Mouse (Mus musculus) lung, embryonic 14.5 days (tissue): ENCODE results near the gene Slfn5. TPM values are rescaled to one million over a fixed set of nuclear protein-coding genes. Genes with fewer than 3 reads are reported as not detected.
A peak's percentile ranks its signal among the peaks of the same experiment; 100 is the strongest.
"Not testable (repeated sequence)": the region's sequence is repeated elsewhere in the genome, so short reads cannot be mapped to it uniquely, and the experiment has no call there.

ENCODE experiments used
- ATAC-seq: fragments of 200-750 bp; cut with Nextera tagmentation; 2 replicates; pipeline ENCODE4 v1.8.0; 2017; ENCODE audit warnings: mild to moderate bottlenecking, moderate TSS enrichment, moderate library complexity; ENCODE audit not compliant: insufficient read depth
- DNase-seq: peaks from one replicate; pipeline ENCODE4 v3.0.0-alpha.2; 2015
- H3K27ac ChIP-seq: fragments of 300-500 bp; sonication (generic); 2 replicates; pipeline ENCODE4 v1.5.1; 2014; ENCODE audit warnings: low read depth, mild to moderate bottlenecking, moderate library complexity
- H3K27me3 ChIP-seq: fragments of 300-500 bp; sonication (generic); 2 replicates; pipeline ENCODE4 v1.6.1; 2014; ENCODE audit warnings: low read length, control low read depth; ENCODE audit not compliant: insufficient read depth
- H3K36me3 ChIP-seq: fragments of 300-500 bp; sonication (generic); 2 replicates; pipeline ENCODE4 v1.6.1; 2014; ENCODE audit warnings: control low read depth; ENCODE audit not compliant: insufficient read depth
- H3K4me1 ChIP-seq: fragments of 300-500 bp; sonication (generic); 2 replicates; pipeline ENCODE4 v1.6.1; 2014; ENCODE audit warnings: antibody characterized with exemption, control low read depth; ENCODE audit not compliant: insufficient read depth
- H3K4me2 ChIP-seq: fragments of 300-500 bp; sonication (generic); 2 replicates; pipeline ENCODE4 v1.6.1; 2014; ENCODE audit warnings: mild to moderate bottlenecking
- H3K4me3 ChIP-seq: fragments of 300-500 bp; sonication (generic); 2 replicates; pipeline ENCODE4 v1.5.1; 2014; ENCODE audit warnings: low read depth, low read length
- H3K9ac ChIP-seq: fragments of 300-500 bp; sonication (generic); 2 replicates; pipeline ENCODE4 v1.6.1; 2014
- H3K9me3 ChIP-seq: fragments of 300-500 bp; sonication (generic); 2 replicates; pipeline ENCODE4 v1.6.1; 2016; ENCODE audit warnings: low read depth, low read length, control low read depth
- CTCF ChIP-seq: IDR thresholded peaks from 2 replicates; pipeline ENCODE4 v1.5.1; 2016; ENCODE audit warnings: antibody characterized with exemption, low read depth
- WGBS: fragments of 180-500 bp; shearing (Covaris S2); extraction: QIAGEN DNeasy Blood & Tissue Kit; methylation state at CpG from one replicate; pipeline ENCODE4 v1.1.7; 2014; 5-methylcytosine and 5-hydroxymethylcytosine counted together
- microRNA-seq: library from miRNA; unstranded; fragments of <30 nt; microRNA quantifications from one replicate; pipeline ENCODE4, GENCODE M21; 2016; ENCODE audit warnings: borderline number of aligned reads
- polyA plus RNA-seq: library from polyadenylated mRNA; unstranded; fragments of >200 nt; fragmentation: Nextera tagmentation; extraction: Ambion mirVana; gene quantifications from 2 replicates; pipeline ENCODE4 v1.2.1, GENCODE M21; 2014

Slfn5 gene
- polyA plus RNA-seq, 1 experiment from 2014 or later, result 1.6 TPM

DNA sequence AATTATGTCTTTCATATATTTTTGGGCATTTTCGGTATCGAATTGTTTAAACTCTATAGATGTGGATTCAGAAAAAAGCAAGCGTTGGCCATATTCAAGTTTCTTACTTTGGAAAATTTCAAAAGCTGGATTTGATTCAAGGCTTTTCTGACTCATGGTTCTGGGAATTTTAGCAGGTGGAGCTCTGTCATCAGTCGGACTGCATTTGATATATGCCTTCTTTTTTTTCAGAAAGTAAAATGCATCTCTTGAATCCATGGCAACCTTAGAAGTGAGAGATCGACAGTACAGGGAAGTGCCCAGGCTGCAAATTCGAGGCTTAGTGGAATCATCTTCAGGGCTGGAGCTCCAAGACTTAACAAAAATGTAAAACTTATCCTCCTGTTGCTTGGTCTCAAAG is 36.5 kb downstream of the Slfn5 start:
- Histone ChIP-seq H3K27me3 (no peaks in the 10 kb centered on the region), H3K9ac (no peak overlapping the region), H3K4me2 (no peak overlapping the region), H3K9me3 (no peaks in the 10 kb centered on the region), H3K27ac (no peak overlapping the region), H3K4me3 (no peak overlapping the region), H3K36me3 (peaks cover 34% of the 10 kb centered on the region), H3K4me1 (peaks cover 5% of the 10 kb centered on the region; the same call in 1 of the 2 replicates)
- no peak for TF ChIP-seq CTCF
- ATAC-seq (no peak), DNase-seq (no peak)
- WGBS, result 86% methylated on average over 6 of the region's 6 CpGs

DNA sequence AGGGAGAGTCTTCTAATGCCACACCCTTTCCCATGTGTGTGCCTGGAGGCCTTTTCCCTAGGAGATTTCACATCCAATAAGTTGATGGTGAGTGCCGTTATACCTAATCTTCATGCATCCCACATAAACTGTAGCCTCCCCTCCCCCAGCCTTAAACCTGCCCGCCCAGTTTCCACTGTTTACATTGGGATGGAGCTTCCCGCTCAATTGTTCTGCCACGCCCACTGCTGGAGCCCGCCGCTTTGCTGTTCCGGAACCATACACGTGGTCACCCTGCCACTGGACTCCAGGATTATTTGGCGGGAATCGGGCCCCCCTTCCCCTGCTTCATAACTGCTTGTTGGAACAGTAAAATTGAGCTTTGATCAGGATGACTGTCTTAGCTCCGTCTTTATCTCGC is 38.2 kb downstream of the Slfn5 start:
- H3K9me3 ChIP-seq, result no peaks in the 10 kb centered on the region
- peaks cover 24% of the 10 kb centered on the region for H3K36me3 ChIP-seq
- DNase-seq (peak; percentile 75), ATAC-seq (0 out of 2 replicates have a peak, but pooled peaks have one; percentile 39)
- H3K4me1 ChIP-seq, result peaks cover 5% of the 10 kb centered on the region; the same call in 1 of the 2 replicates
- TF ChIP-seq CTCF, result no peak
- no peak overlapping the region for H3K27ac ChIP-seq
- WGBS, result 17% methylated on average over 12 of the region's 12 CpGs
- no peak overlapping the region; the same call in 1 of the 2 replicates for H3K9ac ChIP-seq
- H3K4me2 ChIP-seq, result peak overlapping the region; percentile 81
- H3K27me3 ChIP-seq, result no peaks in the 10 kb centered on the region
- peak overlapping the region; percentile 45 for H3K4me3 ChIP-seq

DNA sequence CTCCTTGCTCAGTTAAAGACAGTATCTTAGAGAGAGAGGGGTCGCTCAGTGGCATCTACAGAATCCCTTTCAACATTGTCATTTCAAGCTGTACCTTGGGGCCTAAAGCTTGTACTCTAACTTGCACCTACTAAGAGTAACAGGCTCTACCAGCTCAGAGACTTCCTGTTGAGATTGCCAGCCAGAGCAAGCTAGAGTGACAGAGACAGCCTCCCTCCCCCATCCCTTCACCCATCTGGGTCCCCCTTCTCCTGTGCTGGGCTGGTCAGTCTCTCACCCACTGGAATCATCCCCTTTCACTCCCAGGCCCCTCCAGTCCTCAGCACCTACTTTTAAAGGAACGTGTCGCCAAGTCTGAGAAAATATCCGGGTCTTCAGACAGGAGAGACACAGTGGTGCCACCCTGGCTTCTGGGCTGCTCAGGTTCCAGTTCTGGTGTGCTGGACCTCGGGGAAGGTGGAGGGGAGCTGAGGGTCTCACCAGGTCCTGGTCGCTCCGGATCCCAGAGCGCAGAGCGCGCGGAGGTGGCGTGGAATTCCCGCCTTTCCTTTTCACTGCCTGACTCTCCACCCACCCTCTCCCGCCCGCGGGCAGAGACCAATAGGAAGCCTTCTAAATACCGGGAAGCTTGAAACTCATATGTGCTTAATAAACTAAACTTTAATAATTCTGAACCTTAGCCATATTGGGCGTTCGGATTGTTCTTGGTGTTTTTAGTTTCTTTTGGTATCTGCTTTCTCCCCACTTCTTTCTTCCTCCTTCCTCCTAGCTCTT is 39.6 kb downstream of the Slfn5 start:
- Histone ChIP-seq H3K4me2 (peak overlapping the region; percentile 81), H3K4me3 (peak overlapping the region; percentile 45), H3K36me3 (peaks cover 16% of the 10 kb centered on the region), H3K9ac (peak overlapping the region; percentile 64), H3K27ac (peak overlapping the region; percentile 71; the same call in 1 of the 2 replicates)
- not testable (repeated sequence) for H3K27me3 ChIP-seq, H3K4me1 ChIP-seq, H3K9me3 ChIP-seq
- 10% methylated on average over 19 of the region's 19 CpGs for WGBS
- DNase-seq (peak; percentile 83), ATAC-seq (peak; percentile 90)

DNA sequence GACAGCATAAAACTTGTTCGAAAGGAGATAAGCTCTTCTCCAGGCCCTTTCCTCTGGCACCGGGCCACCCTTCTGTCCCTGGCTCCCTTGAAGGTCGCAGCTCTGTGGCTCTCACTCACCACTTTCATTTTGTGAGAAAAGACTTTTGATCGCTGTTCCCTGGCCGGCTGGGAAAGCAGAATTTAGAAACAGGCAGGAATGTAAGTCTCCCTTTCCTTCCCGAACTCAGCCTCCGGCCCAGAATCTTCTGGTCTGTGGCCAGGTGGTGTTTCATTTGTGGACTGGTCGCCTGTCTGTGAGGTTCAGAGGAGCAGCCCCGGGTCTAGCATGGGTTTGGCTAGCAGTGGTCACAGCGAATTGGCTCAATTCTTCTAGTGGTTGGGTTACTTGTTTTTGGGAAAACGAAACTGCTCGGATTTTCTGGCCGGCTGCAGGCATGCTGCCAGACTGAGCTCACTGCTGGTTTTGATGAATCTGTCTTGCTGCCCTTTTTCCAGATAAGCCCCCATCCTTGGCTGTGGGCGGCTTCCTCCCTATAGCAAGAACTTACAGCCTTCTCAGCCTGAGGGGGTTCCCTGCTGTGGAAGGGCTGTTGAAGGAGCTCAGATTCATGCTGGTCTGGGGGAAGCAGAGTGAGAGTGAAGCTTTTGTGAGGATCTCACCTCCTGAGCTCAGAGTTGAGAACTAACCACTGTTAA is 40.5 kb downstream of the Slfn5 start, which contains the start of gene Slfn9:
Gene Slfn9 (minus strand): TSS at position 362 of the 698 bp plus-strand sequence.
- peak within 1 kb of the TSS; percentile 71 for H3K27ac ChIP-seq
- H3K4me1 ChIP-seq, result peaks cover 5% of the 10 kb centered on the region; the same call in 1 of the 2 replicates
- peak within 1 kb of the TSS; percentile 81 for H3K4me2 ChIP-seq
- H3K9me3 ChIP-seq, result no peaks in the 10 kb centered on the region
- ATAC-seq, result peak; percentile 61
- peaks cover 13% of the 10 kb centered on the region for H3K36me3 ChIP-seq
- H3K4me3 ChIP-seq, result peak within 1 kb of the TSS; percentile 45
- no peak for TF ChIP-seq CTCF
- WGBS, result 1% methylated on average over 14 of the region's 14 CpGs
- H3K27me3 ChIP-seq, result no peaks in the 10 kb centered on the region
- peak within 1 kb of the TSS; percentile 64 for H3K9ac ChIP-seq
- peak; percentile 85 for DNase-seq

DNA sequence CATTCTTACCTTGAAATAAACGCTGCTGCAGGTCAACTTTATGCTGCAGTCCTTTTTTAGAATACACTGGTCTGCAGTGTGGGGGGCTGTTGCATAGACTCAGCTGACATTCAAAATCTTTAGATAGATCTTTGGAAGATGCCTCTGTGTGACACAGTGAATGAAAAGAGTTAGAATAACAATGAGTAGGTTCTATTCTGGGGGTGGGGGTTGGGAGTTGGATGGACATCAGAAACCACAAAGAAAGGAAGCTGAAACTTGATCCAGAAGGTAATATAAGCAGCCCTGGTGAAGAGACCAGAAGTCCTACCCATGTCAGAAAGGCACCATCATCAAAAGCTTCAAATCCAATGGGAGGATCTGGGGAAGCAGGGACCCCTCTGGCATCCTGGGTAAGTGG is 62.2 kb downstream of the Slfn5 start:
- no peak overlapping the region for H3K4me3 ChIP-seq
- DNase-seq (no peak), ATAC-seq (no peak)
- H3K27ac ChIP-seq, result no peak overlapping the region
- 79% methylated on average over 1 of the region's 1 CpGs for WGBS
- H3K36me3 ChIP-seq, result no peaks in the 10 kb centered on the region
- no peak overlapping the region for H3K9ac ChIP-seq
- TF ChIP-seq CTCF, result no peak
- H3K9me3 ChIP-seq, result no peaks in the 10 kb centered on the region
- no peak overlapping the region for H3K4me2 ChIP-seq
- H3K27me3 ChIP-seq, result no peaks in the 10 kb centered on the region
- no peaks in the 10 kb centered on the region for H3K4me1 ChIP-seq

Small RNA genes lying within 50 kb of the gene (microRNA-seq; reads per million reads assigned to microRNA genes)
- not detected for gene Mir7679

Other genes with a start within 250 kb of the Slfn5 start
- gene Cct6b, start 187.0 kb upstream of the Slfn5 start, polyA plus RNA-seq, result 0.20 and 0.27 TPM in 2 replicates
- 32.2 and 34.5 TPM in 2 replicates for gene Zfp830, start 187.0 kb upstream of the Slfn5 start, polyA plus RNA-seq
- gene Lig3, start 170.2 kb upstream of the Slfn5 start, polyA plus RNA-seq, result 40.8 and 41.0 TPM in 2 replicates
- 11.7 and 12.3 TPM in 2 replicates for gene Rffl, start 80.1 kb upstream of the Slfn5 start, polyA plus RNA-seq
- gene Rad51d, start 60.7 kb upstream of the Slfn5 start, polyA plus RNA-seq, result 13.5 and 14.5 TPM in 2 replicates
- gene Fndc8, start 59.2 kb upstream of the Slfn5 start, polyA plus RNA-seq, result not detected in 2 replicates
- gene Nle1, start 42.9 kb upstream of the Slfn5 start, polyA plus RNA-seq, result 33.0 and 37.4 TPM in 2 replicates
- 5.6 and 7.8 TPM in 2 replicates for gene Unc45b, start 40.8 kb upstream of the Slfn5 start, polyA plus RNA-seq
- 34.4 and 36.1 TPM in 2 replicates for gene Slfn9, start 40.5 kb downstream of the Slfn5 start, polyA plus RNA-seq
- 0.55 and 0.75 TPM in 2 replicates for gene Slfn8, start 69.5 kb downstream of the Slfn5 start, polyA plus RNA-seq
- gene Slfn2, start 113.8 kb downstream of the Slfn5 start, polyA plus RNA-seq, result 4.7 and 5.8 TPM in 2 replicates
- gene Slfn1, start 165.5 kb downstream of the Slfn5 start, polyA plus RNA-seq, result 0.32 and 0.34 TPM in 2 replicates
- gene Slfn4, start 223.8 kb downstream of the Slfn5 start, polyA plus RNA-seq, result 0.08 TPM in 1 of 2 replicates, not detected in the other
- 1.1 and 1.2 TPM in 2 replicates for gene Slfn3, start 240.0 kb downstream of the Slfn5 start, polyA plus RNA-seq